Mouse (Mus musculus) bone marrow, adult 2 months (tissue): Measurements from ENCODE around the gene Fam172a.

ENCODE experiments used
- CTCF ChIP-seq: fragments of 200-500 bp; IDR thresholded peaks from 2 replicates; pipeline ENCODE4 v1.5.1; 2011; ENCODE audit warnings: low read length, control low read depth; ENCODE audit not compliant: control insufficient read depth, insufficient read depth
- POLR2A ChIP-seq: fragments of 200-500 bp; IDR thresholded peaks from 2 replicates; pipeline ENCODE4 v1.6.1; 2011; ENCODE audit warnings: low read depth, mild to moderate bottlenecking, control low read depth, low read length, borderline replicate concordance; ENCODE audit not compliant: control insufficient read depth

DNA sequence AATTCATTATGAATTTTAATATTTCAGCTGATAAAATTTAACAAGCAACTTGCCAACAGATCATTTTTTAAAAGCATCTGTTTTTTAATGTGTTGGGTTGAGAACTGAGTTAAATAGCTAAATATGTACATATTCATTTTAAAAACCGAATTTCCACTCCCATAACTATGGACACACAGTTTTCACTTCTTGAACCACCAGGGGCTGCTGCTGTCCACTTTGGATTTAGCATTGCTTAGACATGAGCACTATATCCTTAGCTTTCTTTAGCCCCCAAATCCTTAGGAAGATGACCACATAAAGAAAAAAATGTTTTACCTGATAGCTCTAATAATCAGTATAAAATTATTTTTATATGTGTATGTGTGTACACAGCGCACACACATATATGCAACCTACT, 207.4 kb downstream of the Fam172a start:
- TF ChIP-seq CTCF (no peak), POLR2A (no peak)
